Mouse (Mus musculus): Measurements from ENCODE around the gene Gm2115. TPM values are rescaled to one million over a fixed set of nuclear protein-coding genes. Genes with fewer than 3 reads are reported as not detected.

Gene Gm2115
- polyA plus RNA-seq, 1 experiment = 5.5 TPM

DNA sequence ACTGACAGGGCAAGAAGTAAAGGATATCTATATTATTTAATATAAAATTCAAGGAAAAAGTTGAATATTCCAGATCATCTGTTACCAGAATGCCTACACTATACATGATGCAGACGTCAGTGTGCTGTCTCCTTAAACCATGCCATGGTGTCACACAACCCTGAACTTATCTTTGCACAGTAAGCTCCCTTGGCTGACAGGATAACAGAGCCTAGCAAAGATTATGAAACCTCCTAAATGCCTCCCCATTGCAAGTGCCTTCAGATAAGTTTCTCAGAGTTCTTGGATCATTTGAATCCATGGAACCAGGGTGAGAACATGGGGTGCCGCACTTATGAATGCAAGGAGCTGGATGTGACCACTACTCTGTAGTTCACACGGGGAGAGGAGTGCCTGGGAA is 103.1 kb downstream of the Gm2115 start:
- DNase-seq (ENCODE audit: extremely low spot score in 1 of 2, low spot score in 1 of 2) = no peak

Other genes starting within 250 kb of the Gm2115 start
- gene Arnt2, start 118.8 kb upstream of the Gm2115 start, polyA plus RNA-seq (2012; rRNA removed) = 128 and 154 TPM in 2 replicates
- gene Fah, start 77.8 kb downstream of the Gm2115 start, polyA plus RNA-seq (2012; rRNA removed) = 37.3 and 38.1 TPM in 2 replicates
- 83.8 and 111 TPM in 2 replicates for gene Zfand6, start 161.0 kb downstream of the Gm2115 start, polyA plus RNA-seq (2012; rRNA removed)